Mouse (Mus musculus) frontal cortex, postnatal 25 days (tissue): ENCODE measurements at regions not wholly inside any gene's neighbourhood (a gene's known extent, or its start where the extent isn't known, plus 50 kb on each side); places are given as distances from the start of the nearest gene placed in this dataset.
A peak's percentile ranks its signal among the peaks of the same experiment; 100 is the strongest.

Experiments
- DNase-seq, 2 experiments: peaks; one replicate each; pipeline ENCODE4 v3.0.0; 2022; ENCODE audit warnings: low spot score in 2 of 2

DNA sequence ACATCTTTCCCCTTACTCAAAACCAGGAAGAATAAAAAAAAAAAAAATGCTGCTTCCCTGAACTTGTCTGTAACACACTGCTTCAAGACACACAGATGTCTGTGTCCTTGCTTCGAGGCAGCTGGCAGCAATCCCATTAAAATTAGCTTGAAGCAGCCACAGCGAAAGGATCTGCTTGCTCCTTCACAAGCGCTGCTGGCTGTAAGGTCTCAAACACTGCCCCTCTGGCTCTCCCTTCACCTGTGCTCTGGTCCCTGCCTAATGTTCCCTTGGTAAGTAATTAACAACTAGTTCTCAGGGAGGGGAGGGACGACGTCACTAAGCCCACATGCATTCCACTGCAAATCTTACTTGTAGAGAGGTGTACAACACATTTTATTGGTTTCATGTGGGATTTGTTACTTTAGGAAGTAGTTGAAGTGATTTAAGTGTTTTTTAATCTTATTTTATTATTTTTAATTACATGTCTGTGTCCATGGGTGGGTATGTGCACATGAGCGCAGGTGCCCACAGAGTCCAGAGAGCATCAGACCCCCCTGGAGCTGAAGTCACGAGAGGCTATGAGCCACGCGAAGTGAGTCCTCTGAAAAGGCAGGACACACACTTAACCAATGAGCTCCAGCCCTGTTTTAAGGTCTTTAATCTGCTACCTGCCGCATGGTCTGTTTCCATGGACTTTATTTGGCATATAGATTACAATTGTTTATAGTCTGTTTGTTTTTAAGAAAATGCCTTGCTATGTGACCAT is 61.1 kb upstream of the Cers6 start:
- DNase-seq: peak in 1 of 2 experiments; percentile 10

GRCm38 (mm10) chr2:68804117-68804516 is 57.1 kb upstream of the Cers6 start:
- no peak for DNase-seq

DNA sequence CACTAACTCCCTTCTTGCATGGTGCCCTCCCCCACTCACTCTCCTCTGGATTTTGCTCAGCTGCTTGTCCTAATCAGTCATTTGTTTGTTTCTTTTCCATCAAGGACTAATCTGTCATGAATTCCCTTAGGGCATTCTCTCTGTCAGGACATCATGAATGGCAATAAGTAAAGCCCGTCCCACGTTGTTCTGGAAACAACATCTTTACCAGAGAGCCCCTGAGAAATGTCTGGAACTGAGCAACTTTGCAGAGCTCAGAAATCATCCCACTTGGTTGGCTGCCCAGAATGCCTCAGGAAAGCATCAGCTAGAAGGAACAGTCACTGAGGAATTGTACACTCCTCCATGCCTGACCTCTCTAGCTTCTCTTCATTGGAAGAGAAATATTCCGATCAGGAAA is 55.4 kb upstream of the Cers6 start:
- DNase-seq: no peak

- no peak for DNase-seq
These were observed 54.8 kb upstream of the Cers6 start for GRCm38 (mm10) chr2:68806311-68806895.
